Mouse (Mus musculus): ENCODE data around the gene Hip1. TPM values are rescaled to one million over a fixed set of nuclear protein-coding genes. Genes with fewer than 3 reads are reported as not detected.

Gene Hip1
- 50.3 and 59.5 TPM in 2 replicates for polyA plus RNA-seq (2012; ENCODE audit: insufficient read depth, insufficient read length, missing spikeins)

DNA sequence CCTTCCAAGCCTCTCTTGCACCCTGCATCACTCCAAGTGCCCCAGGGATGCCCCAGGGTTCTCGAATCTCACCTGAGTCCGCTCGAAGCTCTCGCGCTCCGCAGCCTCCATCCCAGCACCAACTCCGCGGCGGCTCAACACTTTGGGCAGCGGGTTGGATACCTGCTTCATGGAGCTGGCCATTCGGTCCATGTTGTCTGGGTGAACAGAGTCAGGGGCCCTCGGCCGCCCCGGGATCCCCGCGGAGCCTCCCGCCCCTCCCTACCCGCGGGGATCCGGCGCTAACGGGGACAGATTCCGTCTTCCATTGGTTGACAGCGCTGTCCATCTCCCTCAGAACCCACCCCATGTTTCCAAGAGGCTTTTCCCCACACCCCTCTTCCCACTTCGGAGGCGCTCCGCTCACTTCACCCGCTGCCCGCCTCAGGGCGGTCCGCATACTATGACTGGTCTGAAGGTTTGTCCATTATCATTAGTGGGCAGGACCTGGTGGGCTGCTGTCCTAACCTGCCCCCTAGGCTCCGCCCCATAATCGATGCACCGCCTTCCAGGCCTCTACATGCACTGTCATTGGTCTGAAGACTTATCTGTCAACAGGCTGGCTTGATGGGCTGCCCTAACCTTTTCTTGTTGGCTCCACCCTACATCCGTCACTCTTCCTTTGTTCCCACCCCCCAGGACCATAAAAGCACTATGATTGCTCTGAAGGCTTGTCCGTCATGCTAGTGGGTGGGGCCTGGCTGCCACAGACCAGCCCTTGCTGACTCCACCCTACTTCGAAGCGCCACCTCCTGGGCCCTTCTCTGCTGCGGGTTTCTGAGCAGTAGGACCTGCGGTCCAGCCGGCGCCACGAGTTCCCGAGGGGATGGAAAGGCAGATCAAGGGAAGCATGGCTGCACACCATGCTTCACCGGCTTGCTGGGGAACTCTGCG is at the start of gene Hip1:
Hip1 (minus strand) TSS at position 256 of the 933 bp plus-strand sequence.
- TF ChIP-seq POLR2A (IDR thresholded peaks at IDR 0.05; ENCODE audit: borderline replicate concordance, low read depth, low read length): no peak
- TF ChIP-seq CTCF (IDR thresholded peaks at IDR 0.05; ENCODE audit: low read depth, low read length): no peak
- H3K4me3 ChIP-seq (ENCODE audit: insufficient read depth, low read length): peak within 1 kb of the TSS; percentile 74

DNA sequence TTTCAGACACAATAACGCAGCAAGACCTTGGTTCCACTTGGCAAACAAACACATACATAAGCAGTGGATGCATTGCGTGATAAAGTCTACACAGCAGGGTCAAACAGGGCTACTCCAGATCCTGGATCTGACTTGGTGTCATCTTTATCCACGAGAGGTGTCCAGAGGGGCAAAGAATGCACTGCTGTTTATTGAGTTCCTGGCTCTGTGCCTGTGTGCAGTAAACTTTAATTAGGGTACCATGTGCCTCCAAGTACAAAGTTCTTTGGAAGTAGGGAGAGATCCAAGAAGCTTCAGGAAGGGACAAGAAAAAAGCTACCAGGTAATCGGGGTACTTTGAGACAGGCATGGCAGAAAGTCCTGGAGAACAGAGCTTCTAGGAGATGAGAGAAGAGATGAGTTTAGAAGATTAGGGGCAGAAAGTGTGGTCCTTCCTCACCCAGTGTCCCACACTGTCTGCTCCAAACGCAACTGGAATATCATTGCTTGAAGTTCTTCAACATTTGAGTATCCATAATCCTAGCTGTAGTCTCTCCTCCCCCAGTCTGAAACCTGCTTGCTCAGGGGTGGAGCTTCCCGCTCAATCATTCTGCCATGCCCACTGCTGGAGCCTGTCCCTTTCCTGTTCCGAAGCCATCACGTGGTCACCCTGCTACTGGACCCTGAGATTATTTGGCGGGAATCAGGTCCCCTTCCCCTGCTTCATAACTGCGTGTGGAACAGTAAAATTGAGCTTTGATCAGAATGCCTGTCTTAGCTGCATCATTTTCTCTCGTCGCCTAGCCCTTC is 45.3 kb upstream of the Hip1 start:
- Histone ChIP-seq H3K27ac (ENCODE audit: insufficient read depth, low read depth, low read length) (no peak overlapping the region), H3K4me3 (ENCODE audit: insufficient read depth, low read length) (no peak overlapping the region), H3K4me1 (ENCODE audit: control insufficient read depth, insufficient read depth, low read length) (no peaks in the 10 kb centered on the region)
- TF ChIP-seq CTCF (IDR thresholded peaks at IDR 0.05; ENCODE audit: low read depth, low read length) (no peak), POLR2A (IDR thresholded peaks at IDR 0.05; ENCODE audit: borderline replicate concordance, low read depth, low read length) (no peak)

More for the DNA sequence above, at the start of gene Hip1:
- Histone ChIP-seq H3K27ac (ENCODE audit: insufficient read depth, low read depth, low read length) (no peak within 1 kb of the TSS), H3K4me1 (ENCODE audit: control insufficient read depth, insufficient read depth, low read length) (peaks cover 14% of the 10 kb centered on the region)

DNA sequence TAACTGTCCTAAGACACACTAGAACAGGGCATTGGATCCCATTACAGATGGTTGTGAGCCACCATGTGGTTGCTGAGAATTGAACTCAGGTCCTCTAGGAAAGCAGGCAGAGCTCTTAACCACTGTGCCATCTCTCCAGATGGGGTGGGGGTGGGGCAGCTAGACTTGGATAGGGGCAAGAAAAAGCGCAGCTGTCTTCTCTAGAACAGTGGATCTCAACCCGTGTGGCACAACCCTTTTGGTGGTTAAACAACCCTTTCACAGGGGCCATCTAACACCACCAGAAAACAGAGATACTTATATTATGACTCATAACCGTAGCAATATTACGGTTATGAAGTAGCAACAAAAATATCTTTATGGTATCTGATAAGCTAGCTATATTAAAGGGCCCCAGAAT is 42.8 kb upstream of the Hip1 start:
- peaks cover 5% of the 10 kb centered on the region for H3K4me1 ChIP-seq (ENCODE audit: control insufficient read depth, insufficient read depth, low read length)
- no peak overlapping the region for H3K4me3 ChIP-seq (ENCODE audit: insufficient read depth, low read length)
- no peak overlapping the region for H3K27ac ChIP-seq (ENCODE audit: insufficient read depth, low read depth, low read length)
- TF ChIP-seq CTCF (IDR thresholded peaks at IDR 0.05; ENCODE audit: low read depth, low read length): no peak

DNA sequence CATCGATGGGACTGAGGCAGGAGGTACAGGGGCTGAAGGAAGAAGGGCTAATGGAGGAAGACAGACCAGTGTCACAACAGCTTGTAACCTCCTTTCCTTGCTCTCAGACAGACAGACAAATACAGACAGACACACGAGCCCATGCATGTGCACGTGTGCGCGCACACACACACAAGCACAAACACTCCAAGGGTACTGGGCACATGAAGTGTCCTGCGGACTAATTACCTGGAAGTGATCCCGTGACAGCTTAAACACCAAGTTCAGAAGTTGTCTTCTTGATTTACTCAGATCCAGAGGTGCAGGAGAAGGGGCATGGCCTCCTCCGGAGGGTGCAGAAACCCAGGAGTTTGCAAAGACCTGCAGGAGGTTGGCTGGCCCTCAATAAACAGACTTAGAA is 40.8 kb upstream of the Hip1 start:
- no peak for TF ChIP-seq POLR2A (IDR thresholded peaks at IDR 0.05; ENCODE audit: borderline replicate concordance, low read depth, low read length)
- TF ChIP-seq CTCF (IDR thresholded peaks at IDR 0.05; ENCODE audit: low read depth, low read length): no peak
- Histone ChIP-seq H3K4me3 (ENCODE audit: insufficient read depth, low read length) (no peak overlapping the region), H3K27ac (ENCODE audit: insufficient read depth, low read depth, low read length) (no peak overlapping the region)

DNA sequence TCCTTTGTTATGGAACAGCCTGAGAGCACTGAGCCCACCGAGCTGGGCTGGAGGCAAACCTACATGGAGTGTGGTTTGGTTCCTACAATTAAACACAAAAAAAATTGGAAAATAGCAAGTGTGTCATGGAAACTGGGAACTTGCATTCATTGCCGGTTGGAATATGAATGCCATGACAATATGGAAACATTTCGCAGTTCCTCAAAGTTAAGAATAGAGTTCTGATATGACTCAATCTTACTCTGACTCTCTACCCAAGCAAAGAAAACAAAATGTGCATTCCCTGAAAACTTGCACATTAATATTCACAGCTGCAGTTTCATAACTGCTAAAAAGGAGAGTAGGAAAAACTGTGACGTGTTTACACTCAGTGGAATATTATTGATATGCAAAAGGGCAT is 37.4 kb upstream of the Hip1 start:
- Histone ChIP-seq H3K4me1 (ENCODE audit: control insufficient read depth, insufficient read depth, low read length) (peaks cover 13% of the 10 kb centered on the region), H3K4me3 (ENCODE audit: insufficient read depth, low read length) (no peak overlapping the region), H3K27ac (ENCODE audit: insufficient read depth, low read depth, low read length) (peak overlapping the region; percentile 21)
- TF ChIP-seq CTCF (IDR thresholded peaks at IDR 0.05; ENCODE audit: low read depth, low read length): no peak
- no peak for TF ChIP-seq POLR2A (IDR thresholded peaks at IDR 0.05; ENCODE audit: borderline replicate concordance, low read depth, low read length)

More for the DNA sequence above, 40.8 kb upstream of the Hip1 start:
- peaks cover 13% of the 10 kb centered on the region for H3K4me1 ChIP-seq (ENCODE audit: control insufficient read depth, insufficient read depth, low read length)

DNA sequence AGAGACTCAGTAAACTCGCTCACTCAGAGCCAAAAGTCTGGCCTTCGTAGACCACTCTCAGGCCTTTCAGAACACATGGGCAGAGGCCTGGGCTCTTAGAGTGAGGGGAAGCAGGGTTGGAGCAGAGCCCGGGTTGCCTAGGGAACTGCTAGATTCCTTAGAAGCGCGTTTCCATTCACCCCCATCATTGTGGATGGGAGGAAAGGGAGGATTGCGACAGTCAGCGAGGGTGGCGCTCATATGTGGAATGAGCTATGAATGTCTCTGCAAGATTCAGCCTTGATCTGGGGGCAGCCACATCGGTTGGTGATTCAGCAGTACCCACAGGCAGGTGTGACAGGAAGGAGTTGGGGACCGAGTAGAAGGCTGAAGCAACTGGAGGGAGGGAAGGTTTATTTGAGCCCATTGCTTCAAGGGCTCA is 34.4 kb upstream of the Hip1 start:
- no peak overlapping the region for H3K27ac ChIP-seq (ENCODE audit: insufficient read depth, low read depth, low read length)
- H3K4me1 ChIP-seq (ENCODE audit: control insufficient read depth, insufficient read depth, low read length): peaks cover 17% of the 10 kb centered on the region
- TF ChIP-seq POLR2A (IDR thresholded peaks at IDR 0.05; ENCODE audit: borderline replicate concordance, low read depth, low read length) (no peak), CTCF (IDR thresholded peaks at IDR 0.05; ENCODE audit: low read depth, low read length) (no peak)
- no peak overlapping the region for H3K4me3 ChIP-seq (ENCODE audit: insufficient read depth, low read length)

- peaks cover 18% of the 10 kb centered on the region for H3K4me1 ChIP-seq (ENCODE audit: control insufficient read depth, insufficient read depth, low read length)
- TF ChIP-seq POLR2A (IDR thresholded peaks at IDR 0.05; ENCODE audit: borderline replicate concordance, low read depth, low read length) (no peak), CTCF (IDR thresholded peaks at IDR 0.05; ENCODE audit: low read depth, low read length) (no peak)
These were observed 31.1 kb upstream of the Hip1 start for GRCm38 (mm10) chr5:135576055-135576454.

GRCm38 (mm10) chr5:135573006-135573405 is 28.1 kb upstream of the Hip1 start, which contains the start of gene Ccl24:
TSS of gene Ccl24 (minus strand) at chr5:135573049.
- Histone ChIP-seq H3K27ac (ENCODE audit: insufficient read depth, low read depth, low read length) (0 out of 2 replicates have a peak within 1 kb of the TSS, but pooled peaks have one; percentile 5), H3K4me3 (ENCODE audit: insufficient read depth, low read length) (peak within 1 kb of the TSS; percentile 22), H3K4me1 (ENCODE audit: control insufficient read depth, insufficient read depth, low read length) (peaks cover 43% of the 10 kb centered on the region)
- TF ChIP-seq POLR2A (IDR thresholded peaks at IDR 0.05; ENCODE audit: borderline replicate concordance, low read depth, low read length): no peak
- TF ChIP-seq CTCF (IDR thresholded peaks at IDR 0.05; ENCODE audit: low read depth, low read length): no peak

More at GRCm38 (mm10) chr5:135576055-135576454, 31.1 kb upstream of the Hip1 start:
- H3K4me3 ChIP-seq (ENCODE audit: insufficient read depth, low read length): no peak overlapping the region
- no peak overlapping the region for H3K27ac ChIP-seq (ENCODE audit: insufficient read depth, low read depth, low read length)

DNA sequence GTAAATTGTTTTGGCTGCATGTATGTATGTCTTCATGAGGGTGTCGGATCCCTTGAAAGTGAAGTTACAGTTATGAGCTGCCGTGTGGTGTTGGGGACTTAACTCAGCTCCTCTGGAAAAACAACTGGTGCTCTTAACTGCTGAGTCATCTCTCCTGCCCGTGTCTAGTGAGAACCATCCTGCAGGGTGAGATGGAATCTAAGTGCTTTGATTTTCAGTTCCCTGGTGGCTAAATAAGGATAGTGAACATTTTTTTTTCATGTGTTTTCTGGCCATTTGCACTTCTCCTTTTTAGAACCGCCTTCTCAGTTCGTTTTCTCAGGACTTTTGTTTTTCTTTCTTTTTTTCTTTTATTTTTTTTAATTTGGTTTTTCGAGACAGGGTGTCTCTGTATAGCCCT is 23.8 kb upstream of the Hip1 start:
- H3K4me3 ChIP-seq (ENCODE audit: insufficient read depth, low read length): peak overlapping the region; percentile 10; the same call in 1 of the 2 replicates
- H3K4me1 ChIP-seq (ENCODE audit: control insufficient read depth, insufficient read depth, low read length): peaks cover 42% of the 10 kb centered on the region
- TF ChIP-seq CTCF (IDR thresholded peaks at IDR 0.05; ENCODE audit: low read depth, low read length) (no peak), POLR2A (IDR thresholded peaks at IDR 0.05; ENCODE audit: borderline replicate concordance, low read depth, low read length) (no peak)
- peak overlapping the region; percentile 65 for H3K27ac ChIP-seq (ENCODE audit: insufficient read depth, low read depth, low read length)
